Mouse (Mus musculus): ENCODE measurements around the gene Tbc1d24. TPM values are rescaled to one million over a fixed set of nuclear protein-coding genes. Genes with fewer than 3 reads are reported as not detected.

Tbc1d24 gene
- polyA plus RNA-seq, 1 experiment = 62.9 TPM

DNA sequence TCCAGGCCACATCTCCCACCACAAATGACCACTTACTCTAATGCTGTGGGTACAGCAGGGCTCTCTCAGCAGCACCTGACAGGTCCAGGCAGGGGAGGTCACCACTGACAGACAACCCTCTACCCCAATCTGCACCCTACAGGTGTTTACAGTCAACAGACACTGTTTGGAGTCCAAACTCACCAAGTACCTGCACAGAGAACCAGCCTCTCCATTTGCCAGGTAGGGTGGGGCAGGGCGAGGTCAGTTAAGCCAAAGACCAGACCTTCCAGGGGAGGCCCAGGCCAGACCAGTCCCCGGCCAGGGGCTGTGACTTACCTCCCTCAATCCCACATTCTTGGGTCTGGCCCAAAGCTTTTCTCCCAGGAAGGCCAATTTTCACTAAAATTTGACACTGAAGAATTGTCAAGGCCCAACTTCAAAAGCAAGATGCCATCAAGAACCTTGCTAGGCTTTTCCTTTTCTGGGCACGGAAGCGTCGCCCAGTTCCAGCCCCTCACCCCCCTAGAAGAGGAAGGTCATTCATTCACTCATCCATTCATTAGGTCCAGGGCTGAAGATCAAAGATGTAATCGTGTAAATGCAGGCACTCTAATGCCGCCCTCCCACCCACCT is 37.4 kb downstream of the Tbc1d24 start:
- TF ChIP-seq POLR2A (IDR thresholded peaks at IDR 0.05; ENCODE audit: low read depth, low read length) (no peak), CTCF (IDR thresholded peaks at IDR 0.05; ENCODE audit: extremely low read depth, insufficient read length, insufficient replicate concordance, low read depth, low read length) (no peak)
- Histone ChIP-seq H3K4me1 (ENCODE audit: control insufficient read depth, insufficient read depth, insufficient read length, low read length) (peaks cover 11% of the 10 kb centered on the region), H3K36me3 (ENCODE audit: control insufficient read depth, insufficient read depth, low read length) (peaks cover 13% of the 10 kb centered on the region), H3K4me3 (ENCODE audit: low read depth, low read length) (peak overlapping the region; percentile 86), H3K27ac (ENCODE audit: insufficient read depth, low read depth, low read length) (peak overlapping the region; percentile 48), H3K27me3 (ENCODE audit: control insufficient read depth, insufficient read depth, low read length) (no peaks in the 10 kb centered on the region)
- 22% methylated on average over 7 of the region's 7 CpGs for WGBS

DNA sequence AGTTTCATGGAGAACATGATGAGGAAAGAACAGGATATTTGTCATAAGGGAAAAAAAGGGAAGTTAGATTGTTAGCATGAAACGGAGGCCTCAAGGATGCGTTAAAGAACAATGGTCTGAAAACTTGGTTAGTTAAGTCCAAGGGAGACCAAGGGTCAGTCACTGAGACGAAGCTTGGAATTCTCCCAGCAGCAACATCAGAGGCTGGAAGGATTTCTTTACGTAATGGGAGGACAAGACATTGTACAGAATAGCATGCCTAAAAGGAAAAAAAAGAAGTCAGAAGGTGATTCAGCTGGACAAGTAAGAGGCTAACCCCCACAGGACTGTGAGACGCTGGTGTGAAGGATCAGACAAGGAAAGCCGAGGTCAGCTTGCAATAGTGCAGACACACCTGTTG is 38.2 kb downstream of the Tbc1d24 start:
- no peak overlapping the region for H3K27ac ChIP-seq (ENCODE audit: insufficient read depth, low read depth, low read length)

DNA sequence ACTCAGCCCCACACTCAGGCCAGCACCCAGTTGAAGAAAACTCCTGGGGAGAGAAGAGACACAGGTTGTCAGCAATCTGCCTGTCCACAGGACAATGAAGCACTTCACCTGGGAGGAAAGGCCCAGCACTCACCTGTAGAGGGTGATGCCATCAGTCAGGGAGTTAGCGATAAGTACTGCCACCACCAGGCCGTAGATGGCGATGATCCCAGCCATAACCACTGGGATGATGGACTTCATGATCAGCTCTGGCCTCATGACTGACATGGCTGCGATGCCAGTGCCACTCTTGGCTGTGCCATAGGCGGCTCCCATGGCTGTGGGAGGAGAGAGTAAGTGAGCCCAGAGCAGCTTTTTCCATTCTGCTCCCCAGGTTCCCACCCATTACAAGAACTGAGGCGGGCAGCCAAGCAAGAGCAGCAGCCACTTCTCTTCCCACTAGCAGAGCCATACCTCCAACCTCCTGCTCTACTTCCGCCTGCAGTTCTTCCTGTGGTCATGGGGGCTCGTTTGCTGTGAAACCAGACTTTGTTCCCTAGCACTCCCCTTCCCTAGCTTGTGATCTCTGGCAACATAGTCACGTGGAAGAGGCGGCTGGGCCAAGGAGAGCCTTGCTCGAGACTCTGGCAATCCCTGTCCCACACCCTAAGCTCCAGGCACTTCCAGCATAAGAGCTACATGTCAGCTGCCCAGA is 40.6 kb downstream of the Tbc1d24 start:
- 64% methylated on average over 11 of the region's 11 CpGs for WGBS

More for the DNA sequence above, 38.2 kb downstream of the Tbc1d24 start:
- WGBS = 78% methylated on average over 6 of the region's 6 CpGs
- peaks cover 12% of the 10 kb centered on the region for H3K4me1 ChIP-seq (ENCODE audit: control insufficient read depth, insufficient read depth, insufficient read length, low read length)
- TF ChIP-seq POLR2A (IDR thresholded peaks at IDR 0.05; ENCODE audit: low read depth, low read length) (no peak), CTCF (IDR thresholded peaks at IDR 0.05; ENCODE audit: extremely low read depth, insufficient read length, insufficient replicate concordance, low read depth, low read length) (no peak)
- no peak overlapping the region for H3K4me3 ChIP-seq (ENCODE audit: low read depth, low read length)
- peaks cover 13% of the 10 kb centered on the region for H3K36me3 ChIP-seq (ENCODE audit: control insufficient read depth, insufficient read depth, low read length)
- no peaks in the 10 kb centered on the region for H3K27me3 ChIP-seq (ENCODE audit: control insufficient read depth, insufficient read depth, low read length)

DNA sequence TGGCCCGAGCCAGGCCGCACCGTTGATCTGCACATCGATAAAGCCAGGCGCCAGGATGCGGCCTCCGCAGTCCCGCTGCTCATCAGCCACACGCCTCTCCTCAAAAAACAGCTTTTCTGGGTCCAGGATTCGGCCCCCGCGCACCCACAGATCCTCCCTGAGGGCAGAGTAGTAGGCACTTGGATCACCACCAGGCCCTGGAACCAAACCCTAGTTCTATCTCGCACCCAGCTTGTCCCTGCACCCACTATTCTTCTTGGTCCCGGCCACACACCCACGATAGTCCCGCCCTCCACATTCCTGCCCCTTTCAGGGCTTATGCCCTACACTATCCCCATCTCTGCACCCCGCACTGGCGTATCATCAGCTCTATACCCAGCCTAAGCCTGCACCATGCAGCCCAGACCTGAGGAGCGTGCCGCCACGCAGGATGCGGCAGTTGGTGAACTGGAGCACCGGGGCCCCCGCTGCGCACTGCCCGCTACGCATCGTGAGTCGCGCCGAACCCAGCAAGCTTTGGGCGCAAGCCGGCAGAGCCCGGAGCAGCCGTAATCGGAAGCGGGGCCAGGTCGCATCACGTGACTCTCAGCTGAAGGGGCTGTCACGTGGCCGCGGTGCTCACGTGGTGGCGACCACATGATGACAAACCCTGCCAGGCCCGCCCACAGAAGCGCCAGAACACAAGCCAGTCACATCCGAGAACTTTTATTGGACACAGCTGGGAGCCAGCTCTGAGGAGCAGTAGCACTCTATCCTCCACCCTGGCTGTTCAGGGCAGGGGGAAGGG is 42.0 kb downstream of the Tbc1d24 start, which contains the start of gene Amdhd2:
Gene Amdhd2 (minus strand): TSS at position 591 of the 787 bp plus-strand sequence.
- peak within 1 kb of the TSS; percentile 82 for H3K27ac ChIP-seq (ENCODE audit: insufficient read depth, low read depth, low read length)
- H3K4me3 ChIP-seq (ENCODE audit: low read depth, low read length) = peak within 1 kb of the TSS; percentile 65
- under 1% methylated on average over 47 of the region's 47 CpGs for WGBS
- H3K36me3 ChIP-seq (ENCODE audit: control insufficient read depth, insufficient read depth, low read length) = peaks cover 16% of the 10 kb centered on the region
- peaks cover 17% of the 10 kb centered on the region for H3K4me1 ChIP-seq (ENCODE audit: control insufficient read depth, insufficient read depth, insufficient read length, low read length)
- H3K27me3 ChIP-seq (ENCODE audit: control insufficient read depth, insufficient read depth, low read length) = no peaks in the 10 kb centered on the region
- TF ChIP-seq CTCF (IDR thresholded peaks at IDR 0.05; ENCODE audit: extremely low read depth, insufficient read length, insufficient replicate concordance, low read depth, low read length) (no peak), POLR2A (IDR thresholded peaks at IDR 0.05; ENCODE audit: low read depth, low read length) (0 out of 2 replicates have a peak, but pooled peaks have one; percentile 27)

More for the DNA sequence above, 40.6 kb downstream of the Tbc1d24 start:
- H3K4me1 ChIP-seq (ENCODE audit: control insufficient read depth, insufficient read depth, insufficient read length, low read length) = peaks cover 17% of the 10 kb centered on the region
- no peaks in the 10 kb centered on the region for H3K27me3 ChIP-seq (ENCODE audit: control insufficient read depth, insufficient read depth, low read length)
- H3K36me3 ChIP-seq (ENCODE audit: control insufficient read depth, insufficient read depth, low read length) = peaks cover 16% of the 10 kb centered on the region
- no peak overlapping the region for H3K4me3 ChIP-seq (ENCODE audit: low read depth, low read length)
- TF ChIP-seq CTCF (IDR thresholded peaks at IDR 0.05; ENCODE audit: extremely low read depth, insufficient read length, insufficient replicate concordance, low read depth, low read length) (no peak), POLR2A (IDR thresholded peaks at IDR 0.05; ENCODE audit: low read depth, low read length) (no peak)
- H3K27ac ChIP-seq (ENCODE audit: insufficient read depth, low read depth, low read length) = 0 out of 2 replicates have a peak overlapping the region, but pooled peaks have one; percentile 7

DNA sequence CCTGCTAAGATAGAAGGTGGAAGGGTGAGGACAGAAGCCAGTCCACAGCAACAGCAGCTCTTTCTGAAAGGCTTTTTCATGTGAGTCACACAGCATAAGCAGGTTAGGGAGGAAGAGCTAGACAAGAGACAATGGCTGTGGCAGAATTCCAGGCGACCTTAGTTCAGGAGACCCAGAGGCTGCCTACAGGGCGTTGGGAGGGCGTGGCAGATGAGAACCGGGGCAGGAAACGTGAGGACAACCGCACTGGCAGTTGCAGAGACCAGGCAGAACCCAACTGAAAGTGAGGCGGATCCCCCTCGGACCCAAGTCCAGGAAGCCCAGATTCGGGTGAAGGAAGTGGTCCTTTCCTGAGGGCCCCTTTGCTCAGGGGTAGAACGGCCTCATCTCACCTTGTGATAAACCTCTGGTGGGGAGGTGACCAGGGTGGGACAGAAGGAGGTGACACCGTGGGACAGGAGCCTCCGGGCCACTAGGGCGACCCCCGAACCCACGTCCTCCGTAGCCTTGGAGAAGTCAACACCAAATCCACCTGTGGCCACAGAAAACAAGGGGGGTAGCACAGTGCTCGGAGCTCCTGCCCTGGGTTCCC is 42.7 kb downstream of the Tbc1d24 start:
- Histone ChIP-seq H3K4me1 (ENCODE audit: control insufficient read depth, insufficient read depth, insufficient read length, low read length) (peaks cover 13% of the 10 kb centered on the region; the same call in 1 of the 2 replicates), H3K4me3 (ENCODE audit: low read depth, low read length) (peak overlapping the region; percentile 65), H3K36me3 (ENCODE audit: control insufficient read depth, insufficient read depth, low read length) (peaks cover 17% of the 10 kb centered on the region), H3K27ac (ENCODE audit: insufficient read depth, low read depth, low read length) (peak overlapping the region; percentile 82), H3K27me3 (ENCODE audit: control insufficient read depth, insufficient read depth, low read length) (no peaks in the 10 kb centered on the region)
- TF ChIP-seq POLR2A (IDR thresholded peaks at IDR 0.05; ENCODE audit: low read depth, low read length) (peak; percentile 41; the same call in 1 of the 2 replicates), CTCF (IDR thresholded peaks at IDR 0.05; ENCODE audit: extremely low read depth, insufficient read length, insufficient replicate concordance, low read depth, low read length) (no peak)
- 6% methylated on average over 17 of the region's 17 CpGs for WGBS

DNA sequence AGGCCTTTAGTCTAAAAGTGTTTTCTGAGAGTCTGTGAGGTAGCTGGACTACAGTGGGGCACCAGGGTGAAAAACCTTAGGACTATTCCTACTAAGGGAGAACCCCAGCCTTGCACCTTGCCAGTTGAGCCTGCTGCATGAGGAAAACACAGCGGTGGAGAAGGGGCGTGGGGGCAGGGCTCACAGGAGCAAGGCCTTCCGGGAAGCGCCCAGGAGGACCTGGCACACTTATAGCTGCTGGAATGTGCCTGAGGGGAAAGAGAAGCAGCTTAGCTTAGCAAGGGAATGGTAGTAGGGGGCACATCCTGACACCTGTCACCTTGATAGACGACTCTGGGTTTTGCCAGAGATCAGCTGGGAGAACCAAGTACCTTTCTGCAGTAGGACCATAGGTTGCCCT is 43.9 kb downstream of the Tbc1d24 start:
- TF ChIP-seq POLR2A (IDR thresholded peaks at IDR 0.05; ENCODE audit: low read depth, low read length) = no peak
- no peak for TF ChIP-seq CTCF (IDR thresholded peaks at IDR 0.05; ENCODE audit: extremely low read depth, insufficient read length, insufficient replicate concordance, low read depth, low read length)
- H3K27me3 ChIP-seq (ENCODE audit: control insufficient read depth, insufficient read depth, low read length) = no peaks in the 10 kb centered on the region
- H3K4me3 ChIP-seq (ENCODE audit: low read depth, low read length) = no peak overlapping the region
- H3K27ac ChIP-seq (ENCODE audit: insufficient read depth, low read depth, low read length) = peak overlapping the region; percentile 53; the same call in 1 of the 2 replicates
- peaks cover 12% of the 10 kb centered on the region; the same call in 1 of the 2 replicates for H3K4me1 ChIP-seq (ENCODE audit: control insufficient read depth, insufficient read depth, insufficient read length, low read length)
- 67% methylated on average over 5 of the region's 5 CpGs for WGBS
- H3K36me3 ChIP-seq (ENCODE audit: control insufficient read depth, insufficient read depth, low read length) = peaks cover 20% of the 10 kb centered on the region
